Mouse (Mus musculus) MEL (cell line): ENCODE data around the gene Gpcpd1. TPM values are rescaled to one million over a fixed set of nuclear protein-coding genes. Genes with fewer than 3 reads are reported as not detected.

ENCODE experiments used
- DNase-seq: peaks from one replicate; pipeline ENCODE4 v3.0.0; 2011; ENCODE audit warnings: low read depth, low spot score
- H3K27ac ChIP-seq: 2 replicates; pipeline ENCODE4 v1.5.1; 2012; ENCODE audit warnings: low read depth, mild to moderate bottlenecking, control low read depth, low read length, moderate library complexity; ENCODE audit not compliant: control insufficient read depth
- H3K27me3 ChIP-seq, 2 experiments: fragments of 150-350 bp in 1 of 2; sonication (generic) in 1 of 2; 2 replicates each; pipeline ENCODE4 v1.6.1; 2012; ENCODE audit warnings: low read length in 2 of 2, mild to moderate bottlenecking in 2 of 2, improper control_type of control experiment in 1 of 2, moderate library complexity in 1 of 2; ENCODE audit not compliant: insufficient read depth in 2 of 2, control insufficient read depth in 1 of 2
- H3K36me3 ChIP-seq, 2 experiments: 2 replicates each; pipeline ENCODE4 v1.6.1; 2012 to 2014; ENCODE audit warnings: low read length in 2 of 2, improper control_type of control experiment in 1 of 2, inconsistent platforms in 1 of 2, mild to moderate bottlenecking in 1 of 2; ENCODE audit not compliant: insufficient read depth in 2 of 2, control insufficient read depth in 1 of 2
- H3K4me1 ChIP-seq, 2 experiments: fragments of 150-350 bp in 1 of 2; sonication (generic) in 1 of 2; 2 replicates each; pipeline ENCODE4 v1.6.1; 2012; ENCODE audit warnings: low read length in 2 of 2, improper control_type of control experiment in 1 of 2, mild to moderate bottlenecking in 1 of 2; ENCODE audit not compliant: insufficient read depth in 2 of 2, control insufficient read depth in 1 of 2
- H3K4me3 ChIP-seq, 2 experiments: fragments of 150-350 bp in 1 of 2; sonication (generic) in 1 of 2; 2 replicates each; pipeline ENCODE4 v1.5.1; 2012; ENCODE audit warnings: low read depth in 2 of 2, low read length in 2 of 2, mild to moderate bottlenecking in 2 of 2, moderate library complexity in 2 of 2, control low read depth in 1 of 2, improper control_type of control experiment in 1 of 2; ENCODE audit not compliant: control insufficient read depth in 1 of 2, insufficient read depth in 1 of 2
- H3K79me2 ChIP-seq: 2 replicates; pipeline ENCODE4 v1.6.1; 2012; ENCODE audit warnings: mild to moderate bottlenecking, low read length, moderate library complexity; ENCODE audit not compliant: control insufficient read depth, poor library complexity, insufficient read depth
- H3K9ac ChIP-seq: 2 replicates; pipeline ENCODE4 v1.6.1; 2012; ENCODE audit warnings: low read depth, mild to moderate bottlenecking, control low read depth, low read length, moderate library complexity; ENCODE audit not compliant: control insufficient read depth, poor library complexity, severe bottlenecking
- H3K9me3 ChIP-seq: fragments of 150-350 bp; sonication (generic); replicated peaks from 2 replicates; pipeline ENCODE4 v1.6.1; 2012; ENCODE audit warnings: mild to moderate bottlenecking, low read length, improper control_type of control experiment, moderate library complexity; ENCODE audit not compliant: insufficient read depth
- CTCF ChIP-seq, 3 experiments: IDR thresholded peaks in 2 of 3; conservative IDR thresholded peaks in 1 of 3; 2 replicates each; pipeline ENCODE4 v1.5.1; 2011 to 2012; ENCODE audit warnings: low read length in 3 of 3, low read depth in 2 of 3, mild to moderate bottlenecking in 2 of 3, improper control_type of control experiment in 1 of 3, inconsistent platforms in 1 of 3, mixed read lengths in 1 of 3, moderate library complexity in 1 of 3; ENCODE audit not compliant: control insufficient read depth in 1 of 3, insufficient read depth in 1 of 3, poor library complexity in 1 of 3, severe bottlenecking in 1 of 3
- E2F4 ChIP-seq: IDR thresholded peaks from 2 replicates; pipeline ENCODE4 v1.6.1; 2011; ENCODE audit warnings: low read depth, low read length, improper control_type of control experiment, borderline replicate concordance
- EP300 ChIP-seq, 2 experiments: IDR thresholded peaks; 2 replicates each; pipeline ENCODE4 v1.6.1; 2011; ENCODE audit warnings: improper control_type of control experiment in 2 of 2, low read length in 2 of 2, low read depth in 1 of 2, mild to moderate bottlenecking in 1 of 2
- ETS1 ChIP-seq: IDR thresholded peaks from 2 replicates; pipeline ENCODE4 v1.6.1; 2012; ENCODE audit warnings: low read depth, mild to moderate bottlenecking, inconsistent platforms, low read length, improper control_type of control experiment, moderate library complexity
- HCFC1 ChIP-seq: IDR thresholded peaks from 2 replicates; pipeline ENCODE4 v1.6.1; 2012; ENCODE audit warnings: low read depth, mild to moderate bottlenecking, inconsistent platforms, low read length, improper control_type of control experiment, moderate library complexity
- MAX ChIP-seq: IDR thresholded peaks from 2 replicates; pipeline ENCODE4 v1.6.1; 2011; ENCODE audit warnings: low read length, improper control_type of control experiment
- MAZ ChIP-seq: IDR thresholded peaks from 2 replicates; pipeline ENCODE4 v1.6.1; 2012; ENCODE audit warnings: low read depth, mild to moderate bottlenecking, inconsistent platforms, low read length, improper control_type of control experiment
- MEF2A ChIP-seq: IDR thresholded peaks from 2 replicates; pipeline ENCODE4 v1.6.1; 2014; ENCODE audit warnings: low read depth, mild to moderate bottlenecking, inconsistent platforms, low read length, improper control_type of control experiment; ENCODE audit not compliant: poor library complexity, insufficient replicate concordance, severe bottlenecking; ENCODE audit errors: extremely low read depth
- MXI1 ChIP-seq: IDR thresholded peaks from 2 replicates; pipeline ENCODE4 v1.6.1; 2011; ENCODE audit warnings: mild to moderate bottlenecking, low read depth, low read length, improper control_type of control experiment
- MYB ChIP-seq: IDR thresholded peaks from 2 replicates; pipeline ENCODE4 v1.6.1; 2011; ENCODE audit warnings: mild to moderate bottlenecking, low read depth, low read length, improper control_type of control experiment
- NELFE ChIP-seq: IDR thresholded peaks from 2 replicates; pipeline ENCODE4 v1.6.1; 2011; ENCODE audit warnings: low read depth, low read length, improper control_type of control experiment
- NRF1 ChIP-seq: IDR thresholded peaks from 2 replicates; pipeline ENCODE4 v1.6.1; 2014; ENCODE audit warnings: low read depth, mild to moderate bottlenecking, inconsistent platforms, low read length, improper control_type of control experiment, moderate library complexity; ENCODE audit not compliant: poor library complexity, insufficient read depth, severe bottlenecking
- POLR2AphosphoS2 ChIP-seq: IDR thresholded peaks from 2 replicates; pipeline ENCODE4 v1.6.1; 2011; ENCODE audit warnings: low read length, improper control_type of control experiment
- POLR2AphosphoS5 ChIP-seq: IDR thresholded peaks from 2 replicates; pipeline ENCODE4 v1.6.1; 2012; ENCODE audit warnings: low read depth, borderline replicate concordance, mild to moderate bottlenecking, inconsistent platforms, low read length, moderate library complexity, mixed read lengths
- SIN3A ChIP-seq: IDR thresholded peaks from 2 replicates; pipeline ENCODE4 v1.6.1; 2012; ENCODE audit warnings: low read length, improper control_type of control experiment, inconsistent platforms
- SMC3 ChIP-seq: IDR thresholded peaks from 2 replicates; pipeline ENCODE4 v1.6.1; 2011; ENCODE audit warnings: low read depth, low read length, improper control_type of control experiment
- TAL1 ChIP-seq: IDR thresholded peaks from 2 replicates; pipeline ENCODE4 v1.6.1; 2012; ENCODE audit warnings: mild to moderate bottlenecking, inconsistent platforms, low read length, moderate library complexity, mixed read lengths
- TBP ChIP-seq: IDR thresholded peaks from 2 replicates; pipeline ENCODE4 v1.8.0; 2011; ENCODE audit warnings: low read depth, low read length, improper control_type of control experiment
- TCF12 ChIP-seq: IDR thresholded peaks from 2 replicates; pipeline ENCODE4 v1.6.1; 2014; ENCODE audit warnings: low read depth, mild to moderate bottlenecking, inconsistent platforms, low read length, improper control_type of control experiment, moderate library complexity
- USF2 ChIP-seq, 2 experiments: IDR thresholded peaks; 2 replicates each; pipeline ENCODE4 v1.6.1; 2011 to 2012; ENCODE audit warnings: improper control_type of control experiment in 2 of 2, low read length in 2 of 2, borderline replicate concordance in 1 of 2, inconsistent platforms in 1 of 2, low read depth in 1 of 2, mild to moderate bottlenecking in 1 of 2; ENCODE audit not compliant: insufficient read depth in 1 of 2
- ZC3H11A ChIP-seq: IDR thresholded peaks from 2 replicates; pipeline ENCODE4 v1.6.1; 2012; ENCODE audit warnings: low read depth, mild to moderate bottlenecking, inconsistent platforms, low read length, improper control_type of control experiment
- ZKSCAN1 ChIP-seq: IDR thresholded peaks from 2 replicates; pipeline ENCODE4 v1.6.1; 2012; ENCODE audit warnings: low read depth, mild to moderate bottlenecking, inconsistent platforms, low read length, improper control_type of control experiment, moderate library complexity
- ZMIZ1 ChIP-seq: IDR thresholded peaks from 2 replicates; pipeline ENCODE4 v1.6.1; 2012; ENCODE audit warnings: low read depth, mild to moderate bottlenecking, inconsistent platforms, low read length, improper control_type of control experiment, moderate library complexity
- polyA plus RNA-seq, 2 experiments: library from polyadenylated mRNA; stranded (reverse) in 1 of 2; unstranded in 1 of 2; fragments of >175 nt in 1 of 2; fragments of >200 nt in 1 of 2; gene quantifications; 2 replicates each; pipeline versions ENCODE4 v1.2.1 to v1.2.4; 2012; ENCODE audit warnings: low replicate concordance in 2 of 2, low read depth in 1 of 2; ENCODE audit not compliant: insufficient read length in 2 of 2, insufficient read depth in 1 of 2, missing spikeins in 1 of 2
- total RNA-seq: library from RNA; depleted of rRNA; stranded (reverse); fragments of 300-350 nt; gene quantifications from 2 replicates; pipeline ENCODE4 v1.2.3, GENCODE M21; 2012

Gene Gpcpd1
- total and polyA plus RNA-seq, 3 experiments = 2.9 to 4.5 TPM; not detected in 1

GRCm38 (mm10) chr2:132512051-132512976, 75.2 kb downstream of the Gpcpd1 start (continued):
- TF ChIP-seq TBP = 0 out of 2 replicates have a peak, but pooled peaks have one; percentile 12
- peak; percentile 94 for TF ChIP-seq MAZ
- TF ChIP-seq MEF2A = 0 out of 2 replicates have a peak, but pooled peaks have one; percentile 22
- no peak for TF ChIP-seq NELFE
- peak; percentile 40; the same call in 1 of the 2 replicates for TF ChIP-seq MAX
- no peak for TF ChIP-seq ZKSCAN1
- no peak for TF ChIP-seq E2F4
- peak; percentile 66; the same call in 1 of the 2 replicates for TF ChIP-seq MYB
- peak; percentile 96 to 97 for TF ChIP-seq EP300 (IDR thresholded peaks at IDR 0.05; ENCODE audit: low read depth in 1 of 2, low read length in 2 of 2)
- no peak for TF ChIP-seq POLR2AphosphoS5

- H3K9me3 ChIP-seq = no peaks in the 10 kb centered on the region
- TF ChIP-seq TCF12 (no peak), TAL1 (no peak), ZMIZ1 (no peak)
- TF ChIP-seq, all 39 proteins: peak for 0
- H3K79me2 ChIP-seq = no peaks in the 10 kb centered on the region
- peak overlapping the region; percentile 21; the same call in 1 of the 2 replicates for H3K27ac ChIP-seq
- H3K27me3 ChIP-seq = no peaks in the 10 kb centered on the region
- peaks cover 0 to 20% of the 10 kb centered on the region in 2 experiments; a peak in 2 of 4 replicates for H3K4me1 ChIP-seq
- H3K36me3 ChIP-seq = peaks cover 0 to 5% of the 10 kb centered on the region in 2 experiments; a peak in 1 of 4 replicates
- H3K9ac ChIP-seq = no peak overlapping the region
- H3K4me3 ChIP-seq = no peak overlapping the region
- DNase-seq = no peak
Measured at GRCm38 (mm10) chr2:132511011-132511818, 76.3 kb downstream of the Gpcpd1 start.

- peaks cover 0 to 5% of the 10 kb centered on the region in 2 experiments; a peak in 1 of 4 replicates for H3K36me3 ChIP-seq
- no peaks in the 10 kb centered on the region for H3K79me2 ChIP-seq
- DNase-seq = no peak
- no peak overlapping the region for H3K9ac ChIP-seq
- no peak overlapping the region for H3K4me3 ChIP-seq
- no peak overlapping the region for H3K27ac ChIP-seq
- TF ChIP-seq NELFE (no peak), POLR2AphosphoS2 (no peak), TAL1 (no peak), CTCF (IDR thresholded peaks at IDR 0.05 in 2 of 3, conservative IDR thresholded peaks at IDR 0.05 in 1 of 3; ENCODE audit: control insufficient read depth in 1 of 3, insufficient read depth in 1 of 3, low read depth in 2 of 3, low read length in 3 of 3, poor library complexity in 1 of 3, severe bottlenecking in 1 of 3) (no peak), POLR2AphosphoS5 (no peak), MAX (no peak), NRF1 (no peak), ETS1 (no peak), ZC3H11A (no peak), USF2 (IDR thresholded peaks at IDR 0.05; ENCODE audit: borderline replicate concordance in 1 of 2, insufficient read depth in 1 of 2, low read depth in 1 of 2, low read length in 2 of 2) (no peak), MEF2A (no peak), MXI1 (no peak), SMC3 (no peak), HCFC1 (no peak), SIN3A (no peak)
- H3K9me3 ChIP-seq = no peaks in the 10 kb centered on the region
- peaks cover 0 to 14% of the 10 kb centered on the region in 2 experiments; a peak in 2 of 4 replicates for H3K4me1 ChIP-seq
- H3K27me3 ChIP-seq = no peaks in the 10 kb centered on the region
Measured at GRCm38 (mm10) chr2:132509714-132510113, 77.8 kb downstream of the Gpcpd1 start.
